Mouse (Mus musculus): ENCODE results near the gene Asb2.

GRCm38 (mm10) chr12:103391098-103391497, 35.3 kb upstream of the Asb2 start:
- TF ChIP-seq POLR2A (IDR thresholded peaks at IDR 0.05; ENCODE audit: extremely low read depth, insufficient read depth, low read length): no peak
- no peak for TF ChIP-seq CTCF (IDR thresholded peaks at IDR 0.05; ENCODE audit: low read depth, low read length)

Measured in liver, adult 2 months (tissue).